Mouse (Mus musculus): ENCODE measurements around the gene Trim6. TPM values are rescaled to one million over a fixed set of nuclear protein-coding genes. Genes with fewer than 3 reads are reported as not detected.

Trim6 gene
- total RNA-seq, 4 experiments from 2014 or later: 0.25 to 0.46 TPM; not detected in 2

Other genes with a start within 250 kb of the Trim6 start
- under 1 TPM in 3 of 4 experiments, not detected in 1; 0.05 to 0.08 (median 0.07) TPM for gene Olfr635, start 247.6 kb upstream of the Trim6 start, total RNA-seq (2022)
- not detected for gene Olfr638, start 220.0 kb upstream of the Trim6 start, total RNA-seq (2022)
- under 1 TPM; 0.11 to 0.19 (median 0.14) TPM for gene Olfr639, start 201.5 kb upstream of the Trim6 start, total RNA-seq (2022)
- gene Olfr640, start 193.2 kb upstream of the Trim6 start, total RNA-seq (2022): not detected
- gene Olfr641, start 183.3 kb upstream of the Trim6 start, total RNA-seq (2022): not detected
- gene Olfr642, start 166.1 kb upstream of the Trim6 start, total RNA-seq (2022): not detected
- gene 4930516K23Rik, start 157.3 kb upstream of the Trim6 start, total RNA-seq (2022): not detected
- gene Olfr644, start 146.9 kb upstream of the Trim6 start, total RNA-seq (2022): not detected
- not detected for gene Olfr645, start 133.3 kb upstream of the Trim6 start, total RNA-seq (2022)
- gene Olfr646, start 113.9 kb upstream of the Trim6 start, total RNA-seq (2022): not detected
- not detected for gene Ubqln5, start 89.0 kb upstream of the Trim6 start, total RNA-seq (2022)
- gene Olfr643, start 81.4 kb upstream of the Trim6 start, total RNA-seq (2022): not detected
- gene Ubqln3, start 75.5 kb upstream of the Trim6 start, total RNA-seq (2022): not detected
- gene Ubqlnl, start 68.2 kb upstream of the Trim6 start, total RNA-seq (2022): not detected
- not detected for gene Olfm5, start 54.0 kb upstream of the Trim6 start, total RNA-seq (2022)
- gene Olfr648, start 35.4 kb upstream of the Trim6 start, total RNA-seq (2022): under 1 TPM in 3 of 4 experiments, not detected in 1; 0.25 to 0.46 (median 0.28) TPM
- gene Olfr649, start 22.8 kb upstream of the Trim6 start, total RNA-seq (2022): not detected
- gene Trim34a, start 25.7 kb downstream of the Trim6 start, total RNA-seq (2022): 1 to 10 TPM; 1.3 to 2.8 (median 1.9) TPM
- 1 to 10 TPM in 1 of 4 experiments, under 1 TPM in 3; 0.33 to 1.1 (median 0.83) TPM for gene Trim5, start 69.3 kb downstream of the Trim6 start, total RNA-seq (2022)
- gene Trim12a, start 96.7 kb downstream of the Trim6 start, total RNA-seq (2022): 1 to 10 TPM; 1.8 to 3.9 (median 3.1) TPM
- gene Trim34b, start 110.7 kb downstream of the Trim6 start, total RNA-seq (2022): under 1 TPM in 2 of 4 experiments, not detected in 2; 0.35 to 0.57 TPM
- 1 to 10 TPM; 1.2 to 2.3 (median 1.7) TPM for gene Trim12c, start 134.6 kb downstream of the Trim6 start, total RNA-seq (2022)
- gene Trim30b, start 151.1 kb downstream of the Trim6 start, total RNA-seq (2022): under 1 TPM in 3 of 4 experiments, not detected in 1; 0.11 to 0.26 (median 0.18) TPM
- not detected for gene Trim30c, start 182.0 kb downstream of the Trim6 start, total RNA-seq (2022)
- 1 to 10 TPM in 3 of 4 experiments, under 1 TPM in 1; 0.76 to 3.3 (median 2.4) TPM for gene Trim30a, start 246.4 kb downstream of the Trim6 start, total RNA-seq (2022)